Mouse (Mus musculus): ENCODE data around the gene Hfe. TPM values are rescaled to one million over a fixed set of nuclear protein-coding genes. Genes with fewer than 3 reads are reported as not detected.
"Not testable (repeated sequence)": the region's sequence is repeated elsewhere in the genome, so short reads cannot be mapped to it uniquely, and the experiment has no call there.

Gene Hfe
- polyA plus RNA-seq (2015; fragmentation: Nextera tagmentation; extraction: Ambion mirVana) = 3.0 and 3.8 TPM in 2 replicates

GRCm38 (mm10) chr13:23710374-23711089 is at the start of gene Hfe:
Gene Hfe, minus strand, starts transcription at chr13:23710854.
- H3K4me3 ChIP-seq = peak within 1 kb of the TSS; percentile 32
- peaks cover 8% of the 10 kb centered on the region for H3K4me1 ChIP-seq
- ATAC-seq (replicated peaks) = no peak
- no peaks in the 10 kb centered on the region for H3K9me3 ChIP-seq
- peak within 1 kb of the TSS; percentile 52 for H3K4me2 ChIP-seq
- peak within 1 kb of the TSS; percentile 28 for H3K9ac ChIP-seq
- WGBS = 5% methylated on average over 17 of the region's 17 CpGs
- H3K27ac ChIP-seq = no peak within 1 kb of the TSS
- H3K27me3 ChIP-seq (replicated peaks) = 0 out of 2 replicates have a peak, but pooled peaks cover 4% of the 10 kb centered on the region
- no peaks in the 10 kb centered on the region for H3K36me3 ChIP-seq (replicated peaks)

- no peaks in the 10 kb centered on the region for H3K9me3 ChIP-seq
- 85% methylated on average over 1 of the region's 1 CpGs for WGBS
- H3K27ac ChIP-seq = peak overlapping the region; percentile 87; the same call in 1 of the 2 replicates
- no peak for ATAC-seq (replicated peaks)
- H3K27me3 ChIP-seq (replicated peaks) = no peaks in the 10 kb centered on the region
- peak overlapping the region; percentile 65; the same call in 1 of the 2 replicates for H3K4me3 ChIP-seq
- H3K4me1 ChIP-seq = peaks cover 40% of the 10 kb centered on the region
- no peak overlapping the region for H3K9ac ChIP-seq
- H3K36me3 ChIP-seq (replicated peaks) = no peaks in the 10 kb centered on the region
- peak overlapping the region; percentile 94 for H3K4me2 ChIP-seq
Measured at GRCm38 (mm10) chr13:23759916-23760239, 49.2 kb upstream of the Hfe start.

GRCm38 (mm10) chr13:23759251-23759771 is 48.7 kb upstream of the Hfe start:
- H3K36me3 ChIP-seq (replicated peaks) = no peaks in the 10 kb centered on the region
- H3K9me3 ChIP-seq = no peaks in the 10 kb centered on the region
- no peak for ATAC-seq (replicated peaks)
- H3K4me1 ChIP-seq = peaks cover 38% of the 10 kb centered on the region
- H3K4me3 ChIP-seq = no peak overlapping the region
- H3K4me2 ChIP-seq = no peak overlapping the region
- WGBS = 87% methylated on average over 3 of the region's 3 CpGs
- H3K9ac ChIP-seq = no peak overlapping the region
- no peak overlapping the region for H3K27ac ChIP-seq
- no peaks in the 10 kb centered on the region for H3K27me3 ChIP-seq (replicated peaks)

GRCm38 (mm10) chr13:23757921-23758320 is 47.3 kb upstream of the Hfe start:
- no peaks in the 10 kb centered on the region for H3K27me3 ChIP-seq (replicated peaks)
- peaks cover 28% of the 10 kb centered on the region for H3K4me1 ChIP-seq
- no peaks in the 10 kb centered on the region for H3K9me3 ChIP-seq
- no peak overlapping the region for H3K27ac ChIP-seq
- no peak for ATAC-seq (replicated peaks)
- WGBS = 49% methylated on average over 3 of the region's 3 CpGs
- no peak overlapping the region for H3K4me3 ChIP-seq
- H3K9ac ChIP-seq = no peak overlapping the region
- H3K36me3 ChIP-seq (replicated peaks) = no peaks in the 10 kb centered on the region
- H3K4me2 ChIP-seq = no peak overlapping the region

GRCm38 (mm10) chr13:23757211-23757773 is 46.6 kb upstream of the Hfe start:
- Histone ChIP-seq H3K9ac (peak overlapping the region; percentile 40; the same call in 1 of the 2 replicates), H3K4me1 (peaks cover 25% of the 10 kb centered on the region), H3K4me3 (peak overlapping the region; percentile 38), H3K36me3 (replicated peaks) (no peaks in the 10 kb centered on the region), H3K4me2 (peak overlapping the region; percentile 63), H3K27ac (peak overlapping the region; percentile 82), H3K27me3 (replicated peaks) (no peaks in the 10 kb centered on the region), H3K9me3 (no peaks in the 10 kb centered on the region)
- under 1% methylated on average over 20 of the region's 23 CpGs for WGBS
- peak; percentile 22 for ATAC-seq (replicated peaks)

GRCm38 (mm10) chr13:23756790-23757189 is 46.1 kb upstream of the Hfe start, which contains the start of gene Hist1h4b:
Gene Hist1h4b, plus strand, starts transcription at chr13:23757013.
- no peaks in the 10 kb centered on the region for H3K27me3 ChIP-seq (replicated peaks)
- peak within 1 kb of the TSS; percentile 38 for H3K4me3 ChIP-seq
- H3K9me3 ChIP-seq = no peaks in the 10 kb centered on the region
- peak within 1 kb of the TSS; percentile 40; the same call in 1 of the 2 replicates for H3K9ac ChIP-seq
- no peaks in the 10 kb centered on the region for H3K36me3 ChIP-seq (replicated peaks)
- peak within 1 kb of the TSS; percentile 82 for H3K27ac ChIP-seq
- peak; percentile 78 for ATAC-seq (replicated peaks)
- H3K4me2 ChIP-seq = peak within 1 kb of the TSS; percentile 63
- peaks cover 24% of the 10 kb centered on the region for H3K4me1 ChIP-seq
- WGBS = 0% methylated on average over 18 of the region's 22 CpGs

- Histone ChIP-seq H3K9me3 (no peaks in the 10 kb centered on the region), H3K36me3 (replicated peaks) (no peaks in the 10 kb centered on the region), H3K9ac (no peak overlapping the region), H3K27ac (no peak overlapping the region), H3K4me1 (peaks cover 19% of the 10 kb centered on the region), H3K27me3 (replicated peaks) (no peaks in the 10 kb centered on the region), H3K4me3 (no peak overlapping the region), H3K4me2 (no peak overlapping the region)
- no peak for ATAC-seq (replicated peaks)
Measured at GRCm38 (mm10) chr13:23755000-23755399, 44.3 kb upstream of the Hfe start.

GRCm38 (mm10) chr13:23753314-23754078 is 42.8 kb upstream of the Hfe start:
- H3K9me3 ChIP-seq = no peaks in the 10 kb centered on the region
- no peaks in the 10 kb centered on the region for H3K27me3 ChIP-seq (replicated peaks)
- H3K36me3 ChIP-seq (replicated peaks) = no peaks in the 10 kb centered on the region
- 51% methylated on average over 4 of the region's 4 CpGs for WGBS
- no peak overlapping the region for H3K9ac ChIP-seq
- peaks cover 16% of the 10 kb centered on the region for H3K4me1 ChIP-seq
- no peak for ATAC-seq (replicated peaks)
- no peak overlapping the region for H3K4me3 ChIP-seq
- no peak overlapping the region for H3K4me2 ChIP-seq
- no peak overlapping the region for H3K27ac ChIP-seq

GRCm38 (mm10) chr13:23752742-23753172 is 42.1 kb upstream of the Hfe start:
- H3K36me3 ChIP-seq (replicated peaks) = no peaks in the 10 kb centered on the region
- H3K27ac ChIP-seq = no peak overlapping the region
- no peak overlapping the region for H3K9ac ChIP-seq
- H3K4me3 ChIP-seq = peak overlapping the region; percentile 5; the same call in 1 of the 2 replicates
- WGBS = 3% methylated on average over 6 of the region's 6 CpGs
- no peaks in the 10 kb centered on the region for H3K9me3 ChIP-seq
- H3K4me1 ChIP-seq = peaks cover 20% of the 10 kb centered on the region
- H3K4me2 ChIP-seq = peak overlapping the region; percentile 83
- H3K27me3 ChIP-seq (replicated peaks) = no peaks in the 10 kb centered on the region
- ATAC-seq (replicated peaks) = no peak

- H3K27ac ChIP-seq = peak within 1 kb of the TSS; percentile 91
- peak within 1 kb of the TSS; percentile 38; the same call in 1 of the 2 replicates for H3K9ac ChIP-seq
- peak within 1 kb of the TSS; percentile 46 for H3K4me3 ChIP-seq
- H3K27me3 ChIP-seq (replicated peaks); H3K9me3 ChIP-seq; H3K36me3 ChIP-seq (replicated peaks): not testable (repeated sequence)
- H3K4me1 ChIP-seq = peaks cover 21% of the 10 kb centered on the region
- peak within 1 kb of the TSS; percentile 83 for H3K4me2 ChIP-seq
- 0% methylated on average over 25 of the region's 47 CpGs for WGBS
- peak; percentile 76 for ATAC-seq (replicated peaks)
Measured at GRCm38 (mm10) chr13:23752067-23752741, 41.5 kb upstream of the Hfe start, which contains the start of gene Hist1h3b. Gene Hist1h3b, plus strand, starts transcription at chr13:23752267.

- H3K4me1 ChIP-seq = peaks cover 23% of the 10 kb centered on the region
- H3K4me3 ChIP-seq = peak overlapping the region; percentile 46
- no peak overlapping the region for H3K9ac ChIP-seq
- peak overlapping the region; percentile 91 for H3K27ac ChIP-seq
- H3K4me2 ChIP-seq = peak overlapping the region; percentile 83
- no peaks in the 10 kb centered on the region for H3K9me3 ChIP-seq
- 0 out of 2 replicates have a peak, but pooled peaks have one; percentile 24 for ATAC-seq (replicated peaks)
- under 1% methylated on average over 11 of the region's 11 CpGs for WGBS
- H3K36me3 ChIP-seq (replicated peaks) = no peaks in the 10 kb centered on the region
- H3K27me3 ChIP-seq (replicated peaks) = no peaks in the 10 kb centered on the region
Measured at GRCm38 (mm10) chr13:23751478-23751956, 40.9 kb upstream of the Hfe start.
